In the genomic region with DNA sequence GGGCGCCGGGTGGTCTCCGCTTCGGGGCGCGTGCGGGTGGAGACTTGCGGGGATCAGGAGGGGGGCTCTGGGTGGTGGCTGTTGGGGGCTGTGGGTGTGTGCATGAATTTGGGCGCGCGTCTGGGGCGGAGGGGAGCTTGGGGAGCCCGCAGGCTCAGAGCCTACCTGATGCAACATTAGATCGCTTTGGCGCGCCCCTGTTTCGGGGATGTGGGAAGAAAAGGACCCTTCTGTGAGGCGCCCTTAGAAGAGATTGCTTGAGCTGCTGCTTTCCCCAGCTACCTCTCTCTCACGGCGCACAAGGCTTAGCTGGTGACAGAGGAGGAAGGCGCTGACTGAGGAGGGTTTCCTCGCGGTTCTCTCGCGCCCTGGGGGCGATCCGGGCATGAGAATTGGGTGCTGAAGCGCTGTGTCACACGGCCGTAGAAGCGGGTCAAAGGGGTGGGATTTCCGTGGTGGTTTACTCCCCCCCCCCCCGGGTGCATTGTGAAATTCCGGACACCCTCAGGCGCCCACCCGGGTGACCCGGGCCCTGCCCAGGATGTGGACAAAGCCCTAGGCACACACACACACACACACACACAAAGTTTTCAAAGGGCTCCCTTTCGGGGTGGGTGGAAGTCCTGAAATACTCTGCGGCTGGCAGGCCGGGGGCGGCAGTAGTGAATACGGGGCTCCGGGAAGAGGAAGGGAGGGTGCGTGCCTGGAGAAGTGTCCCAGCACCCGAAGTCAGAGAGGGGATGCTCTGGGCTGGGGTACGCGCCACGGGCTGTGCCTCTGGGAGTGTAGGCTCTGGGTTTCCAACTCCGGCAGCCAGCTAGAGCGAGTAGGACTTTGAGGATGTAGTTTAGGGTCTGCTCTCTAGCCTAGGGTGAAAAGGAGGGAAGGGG, we compare ENCODE assay signal across 7 mouse cellular contexts. TPM values are rescaled to one million over a fixed set of nuclear protein-coding genes. Genes with fewer than 3 reads are reported as not detected.
DNase-seq lines count a peak whose midpoint lies in the region; ATAC-seq and TF ChIP-seq lines count a peak whose summit lies in the region.

No protein-coding gene starts in this region.

- no peaks in the 10 kb centered on the region for H3K27me3 ChIP-seq in MEL (ENCODE audit: control insufficient read depth in 1 of 2, insufficient read depth in 2 of 2, low read length in 2 of 2)
- no peaks in the 10 kb centered on the region for H3K27me3 ChIP-seq in forebrain, embryonic 13.5 days
- no peaks in the 10 kb centered on the region for H3K27me3 ChIP-seq in hindbrain, embryonic 10.5 days (ENCODE audit: insufficient read depth, poor library complexity, severe bottlenecking)

- peaks cover 0 to 20% of the 10 kb centered on the region in 2 experiments; a peak in 3 of 4 replicates for H3K36me3 ChIP-seq in MEL (ENCODE audit: control insufficient read depth in 1 of 2, insufficient read depth in 2 of 2, low read length in 2 of 2)
- H3K36me3 ChIP-seq in forebrain, embryonic 13.5 days (ENCODE audit: poor library complexity, severe bottlenecking), result peaks cover 2% of the 10 kb centered on the region; the same call in 1 of the 2 replicates
- peaks cover 8% of the 10 kb centered on the region for H3K36me3 ChIP-seq in hindbrain, embryonic 10.5 days

- H3K9ac ChIP-seq in MEL (ENCODE audit: control insufficient read depth, low read depth, low read length, poor library complexity, severe bottlenecking), result peak overlapping the region; percentile 96
- peak overlapping the region; percentile 90 for H3K9ac ChIP-seq in forebrain, embryonic 13.5 days

- H3K27ac ChIP-seq in MEL (ENCODE audit: control insufficient read depth, low read depth, low read length), result peak overlapping the region; percentile 75
- H3K27ac ChIP-seq in forebrain, embryonic 13.5 days, result peak overlapping the region; percentile 97
- H3K27ac ChIP-seq in hindbrain, embryonic 10.5 days, result peak overlapping the region; percentile 99

- peaks cover 56% of the 10 kb centered on the region for H3K79me2 ChIP-seq in MEL (ENCODE audit: control insufficient read depth, insufficient read depth, low read length, poor library complexity)

- H3K4me2 ChIP-seq in forebrain, embryonic 13.5 days, result peak overlapping the region; percentile 95

- peak overlapping the region; percentile 95 to 99 for H3K4me3 ChIP-seq in MEL (ENCODE audit: control insufficient read depth in 1 of 2, insufficient read depth in 1 of 2, low read depth in 2 of 2, low read length in 2 of 2)
- H3K4me3 ChIP-seq in forebrain, embryonic 13.5 days, result peak overlapping the region; percentile 82
- H3K4me3 ChIP-seq in hindbrain, embryonic 10.5 days, result peak overlapping the region; percentile 90

- no peak for TF ChIP-seq POLR2A in MEL (IDR thresholded peaks at IDR 0.05; ENCODE audit: control insufficient read depth in 1 of 2, insufficient read depth in 1 of 2, low read depth in 1 of 2, low read length in 2 of 2, poor library complexity in 1 of 2)

- no peaks in the 10 kb centered on the region for H3K9me3 ChIP-seq in MEL (replicated peaks; ENCODE audit: insufficient read depth, low read length)
- H3K9me3 ChIP-seq in forebrain, embryonic 13.5 days (replicated peaks), result no peaks in the 10 kb centered on the region
- H3K9me3 ChIP-seq in hindbrain, embryonic 10.5 days, result no peaks in the 10 kb centered on the region

- peaks cover 0 to 22% of the 10 kb centered on the region in 2 experiments; a peak in 2 of 4 replicates for H3K4me1 ChIP-seq in MEL (ENCODE audit: control insufficient read depth in 1 of 2, insufficient read depth in 2 of 2, low read length in 2 of 2)
- peaks cover 56% of the 10 kb centered on the region for H3K4me1 ChIP-seq in forebrain, embryonic 13.5 days
- H3K4me1 ChIP-seq in hindbrain, embryonic 10.5 days (replicated peaks), result peaks cover 63% of the 10 kb centered on the region

- under 1% methylated on average over 50 of the region's 50 CpGs for WGBS in forebrain, embryonic 13.5 days
- under 1% methylated on average over 50 of the region's 50 CpGs for WGBS in hindbrain, embryonic 10.5 days

- intact Hi-C loops in left cerebral cortex, postnatal 4 days (cut with DNase I), result no loop called here

- no peak for TF ChIP-seq CTCF in MEL (IDR thresholded peaks at IDR 0.05 in 2 of 3, conservative IDR thresholded peaks at IDR 0.05 in 1 of 3; ENCODE audit: control insufficient read depth in 1 of 3, insufficient read depth in 1 of 3, low read depth in 2 of 3, low read length in 3 of 3, poor library complexity in 1 of 3, severe bottlenecking in 1 of 3)

- no peak for TF ChIP-seq RAD21 in MEL (IDR thresholded peaks at IDR 0.05; ENCODE audit: low read depth, low read length)

- peak; percentile 76 for DNase-seq in MEL (ENCODE audit: low read depth, low spot score)
- peak; percentile 37 for DNase-seq in adrenal gland, postnatal 25 days
- DNase-seq in hindbrain, embryonic 10.5 days (ENCODE audit: low spot score), result peak; percentile 74
- peak; percentile 32 for DNase-seq in left cerebral cortex, postnatal 4 days
- peak; percentile 28 to 48 for DNase-seq in spleen, postnatal 10 days (ENCODE audit: low spot score in 2 of 2)

- peak; percentile 60 for ATAC-seq in forebrain, embryonic 13.5 days
- ATAC-seq in megakaryocyte-erythroid progenitor cell, adult 5-6 weeks (replicated peaks; ENCODE audit: low FRiP score, low TSS enrichment, poor library complexity, severe bottlenecking), result peak; percentile 18

- no peak for TF ChIP-seq EP300 in MEL (IDR thresholded peaks at IDR 0.05; ENCODE audit: low read depth in 1 of 2, low read length in 2 of 2)

TF ChIP-seq in MEL, 35 proteins besides CTCF, POLR2A, EP300 and RAD21:
- TF ChIP-seq ETS1 (IDR thresholded peaks at IDR 0.05; ENCODE audit: low read depth, low read length) (no peak), MXI1 (IDR thresholded peaks at IDR 0.05; ENCODE audit: low read depth, low read length) (no peak), MEF2A (IDR thresholded peaks at IDR 0.05; ENCODE audit: extremely low read depth, insufficient replicate concordance, low read depth, low read length, poor library complexity, severe bottlenecking) (no peak), SIN3A (IDR thresholded peaks at IDR 0.05; ENCODE audit: low read length) (peak; percentile 63)

RNA-seq across cellular contexts. Expression of a gene that starts 0.6 kb away (rescaled TPM):
- total RNA-seq in MEL (2012; rRNA removed), result 34.9 and 46.7 TPM in 2 replicates
- 100 to 1,000 TPM in 1 of 2 experiments, 10 to 100 TPM in 1; 87.2 to 245 TPM for polyA plus RNA-seq in MEL (2012; ENCODE audit: insufficient read depth in 1 of 2, insufficient read length in 2 of 2, low read depth in 1 of 2, low replicate concordance in 2 of 2, missing spikeins in 1 of 2)
- total RNA-seq in adrenal gland, postnatal 25 days (2021), result 39.2 and 39.4 TPM in 2 replicates
- 201 and 207 TPM in 2 replicates for polyA plus RNA-seq in forebrain, embryonic 13.5 days (2015; fragmentation: Nextera tagmentation; extraction: Ambion mirVana)
- 237 and 263 TPM in 2 replicates for polyA plus RNA-seq in hindbrain, embryonic 10.5 days (2016; fragmentation: Nextera tagmentation; extraction: Ambion mirVana)
- total RNA-seq in left cerebral cortex, postnatal 4 days (2021), result 100 to 1,000 TPM; 204 to 212 TPM
- 44.5 and 60.0 TPM in 2 replicates for total RNA-seq in megakaryocyte-erythroid progenitor cell, adult 5-6 weeks (2014; fragmentation: Nextera tagmentation)
- total RNA-seq in megakaryocyte-erythroid progenitor cell, adult 5-6 weeks (2017), result 37.3 and 38.7 TPM in 2 replicates

RNA-seq across cellular contexts. Expression of a gene that starts 49.1 kb away (rescaled TPM):
- not detected in 2 replicates for total RNA-seq in MEL (2012; rRNA removed)
- polyA plus RNA-seq in MEL (2012; ENCODE audit: insufficient read depth in 1 of 2, insufficient read length in 2 of 2, low read depth in 1 of 2, low replicate concordance in 2 of 2, missing spikeins in 1 of 2), result not detected
- total RNA-seq in adrenal gland, postnatal 25 days (2021), result not detected in 2 replicates
- polyA plus RNA-seq in forebrain, embryonic 13.5 days (2015; fragmentation: Nextera tagmentation; extraction: Ambion mirVana), result not detected in 2 replicates
- 0.47 and 0.86 TPM in 2 replicates for polyA plus RNA-seq in hindbrain, embryonic 10.5 days (2016; fragmentation: Nextera tagmentation; extraction: Ambion mirVana)
- total RNA-seq in left cerebral cortex, postnatal 4 days (2021), result under 1 TPM; 0.64 to 0.74 TPM
- total RNA-seq in megakaryocyte-erythroid progenitor cell, adult 5-6 weeks (2014; fragmentation: Nextera tagmentation), result not detected in 2 replicates
- total RNA-seq in megakaryocyte-erythroid progenitor cell, adult 5-6 weeks (2017), result not detected in 2 replicates

Comparison
In these comparisons a context has a peak if more than half of its experiments do, and no peak if none do; other contexts are left out.
1. Peak in every context shown above with its lines: DNase-seq, ATAC-seq, H3K4me3 ChIP-seq and H3K27ac ChIP-seq.